Mouse (Mus musculus) right cerebral cortex, postnatal 25 days (tissue): ENCODE data around the gene Mycbp2.

Experiments
- DNase-seq: peaks from one replicate; pipeline ENCODE4 v3.0.0; 2022

Gene Mycbp2

GRCm38 (mm10) chr14:103346729-103347505, at the start of gene Mycbp2:
Gene Mycbp2, minus strand, starts transcription at chr14:103346814.
- DNase-seq: peak; percentile 98

DNA sequence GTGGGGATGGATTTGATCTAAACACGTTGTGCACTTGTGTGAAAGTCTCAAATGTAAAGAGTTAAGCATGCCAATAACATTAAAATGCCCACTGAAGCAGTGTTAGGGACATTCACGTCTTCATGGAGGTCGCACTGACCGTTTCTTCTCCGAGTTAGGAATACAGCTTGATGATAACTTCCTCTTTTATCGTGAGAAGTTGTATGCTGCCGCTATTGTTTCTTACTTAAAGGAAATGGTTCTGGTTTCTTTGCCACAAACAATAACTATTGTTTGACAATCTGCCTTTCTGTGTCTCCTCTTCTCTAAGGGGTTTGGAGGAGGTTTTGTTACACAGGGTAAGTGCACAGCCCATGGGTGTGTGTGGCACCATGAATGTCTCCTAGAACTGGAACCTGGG, 45.8 kb upstream of the Mycbp2 start:
- DNase-seq: no peak

- DNase-seq: no peak
Measured at GRCm38 (mm10) chr14:103387431-103387830, 40.8 kb upstream of the Mycbp2 start.

GRCm38 (mm10) chr14:103386871-103387270, 40.3 kb upstream of the Mycbp2 start:
- no peak for DNase-seq

DNA sequence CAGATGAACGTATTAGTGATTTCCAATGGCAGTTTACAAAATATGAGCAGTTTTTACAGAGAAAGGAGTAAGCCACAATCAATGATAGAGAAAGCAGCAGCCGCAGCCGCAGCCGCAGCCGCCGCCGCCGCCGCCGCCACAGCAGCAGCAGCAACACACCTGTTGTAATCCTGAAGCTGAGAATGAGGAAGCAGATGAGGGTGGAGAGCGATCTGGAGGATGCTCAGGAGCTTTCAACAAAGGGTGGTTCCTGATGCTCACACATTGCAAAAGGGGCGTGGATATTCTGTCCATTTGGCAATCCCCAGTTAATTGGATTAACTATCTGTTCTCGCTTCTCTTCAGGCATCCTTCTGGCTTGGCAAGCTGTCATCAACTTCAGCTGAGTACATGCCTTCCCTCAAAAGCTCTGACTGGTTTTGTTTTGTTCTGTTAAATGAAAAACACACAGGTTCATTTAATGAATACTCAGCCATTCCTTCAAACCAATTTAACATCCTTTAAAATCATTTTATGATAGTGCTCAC, 38.5 kb upstream of the Mycbp2 start:
- no peak for DNase-seq

- DNase-seq: no peak
Measured at GRCm38 (mm10) chr14:103378703-103379102, 32.1 kb upstream of the Mycbp2 start.

GRCm38 (mm10) chr14:103376765-103377164, 30.2 kb upstream of the Mycbp2 start:
- DNase-seq: no peak

GRCm38 (mm10) chr14:103375523-103375922, 28.9 kb upstream of the Mycbp2 start:
- DNase-seq: no peak

DNA sequence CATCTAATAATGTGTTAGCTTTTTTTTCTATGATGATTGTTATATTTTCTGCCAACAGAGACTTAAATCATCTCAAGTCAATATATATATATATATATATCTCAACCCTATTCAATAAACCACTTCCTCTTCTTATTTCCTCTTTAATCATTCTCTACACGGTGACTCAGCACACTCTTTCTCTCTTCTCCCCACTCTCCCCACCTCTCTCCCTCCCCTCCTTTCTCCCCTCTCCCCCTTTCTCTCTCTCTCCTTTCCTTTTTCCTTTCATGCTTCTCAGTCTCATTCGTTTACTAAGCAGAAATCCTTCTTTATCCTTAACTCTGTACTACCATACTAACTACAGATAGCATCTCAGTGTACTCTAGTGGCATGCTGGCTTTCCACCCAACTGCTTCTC, 16.6 kb upstream of the Mycbp2 start:
- no peak for DNase-seq

DNA sequence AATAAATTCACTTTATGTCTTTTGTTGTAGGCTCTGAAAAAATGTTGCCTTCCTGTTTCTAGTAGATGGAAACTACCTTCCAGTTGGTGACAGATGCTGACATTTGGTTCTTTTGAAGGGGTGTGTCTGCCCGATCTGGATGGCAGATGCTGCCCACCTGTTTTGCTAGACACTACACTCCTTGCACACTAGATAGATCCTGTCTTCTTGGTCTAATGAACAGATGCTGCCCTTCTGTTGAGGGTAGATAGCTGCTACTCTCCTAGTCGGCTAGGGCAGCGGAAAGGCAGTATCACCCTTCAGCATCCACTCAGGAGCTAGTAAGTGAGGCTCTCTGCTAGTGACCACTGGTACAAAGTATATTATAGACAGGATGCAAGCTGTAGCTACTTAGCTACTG, 9.5 kb upstream of the Mycbp2 start:
- DNase-seq: no peak

GRCm38 (mm10) chr14:103354396-103355352, 8.1 kb upstream of the Mycbp2 start:
- DNase-seq: no peak

DNA sequence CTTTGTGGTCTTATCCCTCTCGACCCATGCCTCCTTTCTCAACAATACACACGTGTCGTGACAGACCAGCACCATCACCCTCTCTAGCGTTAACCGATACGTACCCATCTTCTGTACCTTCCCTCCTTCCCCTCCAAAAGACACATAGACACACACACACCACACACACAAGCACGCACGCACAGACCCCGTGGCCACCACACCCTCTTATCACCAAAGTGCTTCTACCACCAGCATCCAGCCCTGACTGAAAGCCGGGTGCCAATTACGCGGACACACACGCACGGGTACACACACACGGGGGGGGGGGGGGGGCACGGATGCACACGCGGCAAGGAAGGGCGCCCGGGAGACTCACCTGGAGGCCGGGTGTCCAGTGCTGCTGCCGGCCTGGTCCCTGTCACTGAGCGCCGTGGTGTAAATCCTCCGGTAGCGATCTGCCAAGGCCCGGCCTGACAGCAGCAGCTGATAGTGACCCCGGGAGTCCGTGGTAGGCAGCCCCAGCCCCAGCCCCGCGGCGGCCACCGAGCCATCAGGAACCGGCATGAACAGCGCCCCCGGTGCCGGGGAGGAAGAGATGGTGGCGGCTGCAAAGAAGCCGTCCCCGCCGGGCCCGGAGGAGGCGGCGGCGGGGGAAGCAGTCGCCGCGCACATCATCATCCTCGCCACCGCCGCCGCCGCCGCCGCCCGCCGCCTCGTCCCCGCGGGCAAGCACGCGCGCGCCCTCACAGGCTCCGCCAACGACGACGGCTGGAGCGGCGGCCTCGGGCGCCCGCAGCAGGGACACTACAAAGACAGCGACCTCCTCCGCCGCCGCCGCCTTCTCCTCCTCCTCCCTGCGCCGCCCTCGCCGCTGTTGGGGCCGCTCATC, 521 bp downstream of the Mycbp2 start:
- peak; percentile 42 for DNase-seq

GRCm38 (mm10) chr14:103345486-103345857, 1.1 kb downstream of the Mycbp2 start:
- DNase-seq: no peak

DNA sequence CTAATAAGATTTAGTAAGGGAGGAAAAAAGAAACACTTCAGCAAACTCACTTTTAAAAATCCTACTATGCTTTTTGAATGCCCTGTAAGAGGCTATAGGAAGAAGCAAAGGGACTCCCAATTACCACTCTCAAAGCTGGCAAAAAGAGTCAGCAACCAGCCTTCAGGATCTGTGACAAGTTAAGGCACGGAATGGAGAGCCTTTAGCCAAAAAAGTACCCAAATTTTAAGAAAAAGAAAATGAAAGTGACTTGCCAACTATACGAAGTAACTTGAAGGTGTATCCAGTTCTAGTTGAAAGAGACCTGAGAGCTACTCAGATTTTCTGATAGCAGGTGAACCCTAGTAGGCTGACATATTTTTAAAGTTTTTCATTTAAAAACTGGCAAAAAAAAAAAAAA, 1.6 kb downstream of the Mycbp2 start:
- DNase-seq: no peak

DNA sequence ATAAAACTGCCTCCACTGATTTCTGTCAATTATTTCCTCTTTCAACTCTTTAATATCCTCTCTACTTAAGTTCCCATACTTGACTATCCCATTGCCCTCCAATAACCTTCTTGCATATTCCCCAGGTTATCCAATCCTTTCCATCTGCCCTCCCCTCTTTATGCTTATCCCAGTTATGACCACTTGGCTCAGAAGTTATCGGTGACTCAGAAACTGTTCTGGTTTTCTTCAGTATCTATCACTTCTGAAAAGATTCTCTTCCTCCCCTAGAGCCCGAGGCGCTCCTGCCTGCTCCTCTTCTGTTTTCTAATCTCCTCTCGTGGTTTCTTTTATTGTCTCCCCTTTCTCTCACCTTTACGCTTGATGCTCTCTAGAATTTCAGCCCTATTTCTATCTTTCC, 2.8 kb downstream of the Mycbp2 start:
- DNase-seq: no peak

GRCm38 (mm10) chr14:103341385-103342294, 5.0 kb downstream of the Mycbp2 start:
- no peak for DNase-seq

- no peak for DNase-seq
Measured at GRCm38 (mm10) chr14:103312926-103313325, 33.7 kb downstream of the Mycbp2 start.

GRCm38 (mm10) chr14:103296227-103296626, 50.4 kb downstream of the Mycbp2 start:
- DNase-seq: no peak

GRCm38 (mm10) chr14:103286650-103287049, 60.0 kb downstream of the Mycbp2 start:
- no peak for DNase-seq

- DNase-seq: no peak
Measured at GRCm38 (mm10) chr14:103276667-103277066, 69.9 kb downstream of the Mycbp2 start.

DNA sequence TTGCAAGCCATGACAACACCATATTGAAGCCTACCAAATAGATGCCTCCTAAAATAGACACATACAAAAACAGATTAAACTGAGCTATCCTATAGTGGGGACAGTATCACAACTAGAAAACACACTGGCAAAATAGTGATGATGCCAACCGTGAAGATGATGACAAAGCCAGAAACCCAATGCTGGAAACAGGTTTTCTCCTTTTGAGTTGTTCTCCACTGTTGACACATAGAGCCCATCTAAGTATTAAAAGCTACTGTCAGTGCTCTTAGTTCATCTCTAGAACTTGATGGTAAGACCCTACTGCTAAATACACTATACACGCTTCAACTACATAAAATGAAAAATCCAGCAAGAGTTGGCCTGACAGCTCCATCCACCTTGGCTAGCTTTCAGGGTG, 86.2 kb downstream of the Mycbp2 start:
- no peak for DNase-seq

- DNase-seq: no peak
Measured at GRCm38 (mm10) chr14:103258745-103259144, 87.9 kb downstream of the Mycbp2 start.
